Mouse (Mus musculus) spleen, adult 2 months (tissue): ENCODE data around the gene Ugt1a7c.

Experiments used
- CTCF ChIP-seq: fragments of 200-500 bp; IDR thresholded peaks from 2 replicates; pipeline ENCODE4 v1.5.1; 2011; ENCODE audit warnings: mild to moderate bottlenecking, inconsistent platforms; ENCODE audit not compliant: insufficient read depth, insufficient read length, insufficient replicate concordance; ENCODE audit errors: extremely low read depth
- POLR2A ChIP-seq: fragments of 200-500 bp; IDR thresholded peaks from 2 replicates; pipeline ENCODE4 v1.6.1; 2011; ENCODE audit warnings: low read depth, low read length, inconsistent platforms

- no peak for TF ChIP-seq POLR2A
- no peak for TF ChIP-seq CTCF
These were observed 164.2 kb downstream of the Ugt1a7c start for GRCm38 (mm10) chr1:88258881-88259642.
